In the genomic region with DNA sequence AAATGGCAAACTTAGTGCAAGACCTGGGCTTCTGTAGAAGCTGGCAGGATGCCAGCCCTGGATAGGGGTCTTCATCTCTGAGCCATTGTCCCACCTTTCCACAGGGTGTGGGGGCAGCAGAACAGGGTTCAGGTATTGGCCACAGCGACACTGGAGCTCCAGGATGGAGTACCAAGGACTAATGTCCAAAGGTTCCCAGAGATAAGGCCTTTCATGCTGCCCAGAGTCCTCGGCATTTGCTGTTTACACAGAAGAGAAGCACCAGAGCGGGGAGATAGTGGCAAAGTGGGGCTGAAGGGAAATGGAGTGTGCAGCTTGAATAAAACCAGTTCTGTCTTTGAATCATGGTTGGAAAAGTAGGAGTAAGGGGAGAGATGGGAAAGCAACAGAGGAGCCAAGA, we compare ENCODE assay signal across 28 mouse cellular contexts. TPM values are rescaled to one million over a fixed set of nuclear protein-coding genes. Genes with fewer than 3 reads are reported as not detected.
DNase-seq lines count a peak whose midpoint lies in the region; TF ChIP-seq lines count a peak whose summit lies in the region.
"Had no signal": no experiment of that assay in that cellular context is flagged by ENCODE, and none has a peak within 500 bp of the region (broad histone marks: within the 10 kb centered on the region; RNA-seq: fewer than 3 reads in every experiment).

No protein-coding gene starts in this region.

- peak overlapping the region; percentile 4; the same call in 1 of the 2 replicates for H3K27ac ChIP-seq in kidney, adult 2 months (ENCODE audit: insufficient read depth, low read depth, low read length)
- H3K27ac ChIP-seq: forebrain, embryonic 10.5 days; forebrain, embryonic 13.5 days; hindbrain, embryonic 12.5 days; hindbrain, embryonic 15.5 days had no signal

- H3K4me3 ChIP-seq in kidney, adult 2 months (ENCODE audit: insufficient read depth, low read depth, low read length), result peak overlapping the region; percentile 63; the same call in 1 of the 2 replicates
- H3K4me3 ChIP-seq: forebrain, embryonic 10.5 days; forebrain, embryonic 13.5 days; hindbrain, embryonic 12.5 days; hindbrain, embryonic 15.5 days had no signal

- DNase-seq in kidney, adult 2 months, result no peak
- DNase-seq in kidney, adult 11 months, result no peak
- DNase-seq in thymus, postnatal 4 days, result peak; percentile 32
- DNase-seq in thymus, postnatal 14 days, result no peak
- DNase-seq in yolk sac, embryonic 10.5 days (ENCODE audit: low spot score), result peak; percentile 69
- no peak for DNase-seq in adrenal gland, postnatal 36 days
- DNase-seq: adrenal gland, adult 8-10 months; adrenal gland, postnatal 25 days; cerebellum, adult 18-20 months; cerebellum, adult 9-10 months; cerebellum, postnatal 14 days; gastrocnemius, postnatal 14 days; heart, adult 11 months had no signal

- TF ChIP-seq POLR2A in kidney, adult 2 months (IDR thresholded peaks at IDR 0.05; ENCODE audit: low read depth, low read length), result no peak

- 53% methylated on average over 3 of the region's 3 CpGs for WGBS in kidney, adult 2 months

- H3K27me3 ChIP-seq in kidney, adult 2 months (replicated peaks; ENCODE audit: control insufficient read depth, insufficient read depth, low read length), result no peaks in the 10 kb centered on the region
- H3K27me3 ChIP-seq: hindbrain, embryonic 12.5 days; hindbrain, embryonic 15.5 days had no signal

- peaks cover 12% of the 10 kb centered on the region for H3K4me1 ChIP-seq in kidney, adult 2 months (ENCODE audit: control insufficient read depth, insufficient read depth, low read length)
- H3K4me1 ChIP-seq: forebrain, embryonic 13.5 days; hindbrain, embryonic 12.5 days; hindbrain, embryonic 15.5 days had no signal

- TF ChIP-seq CTCF in kidney, adult 2 months (conservative IDR thresholded peaks at IDR 0.05; ENCODE audit: insufficient read depth, insufficient read length, low read depth, low read length), result no peak

- no peaks in the 10 kb centered on the region for H3K36me3 ChIP-seq in kidney, adult 2 months (ENCODE audit: control insufficient read depth, insufficient read depth, low read length)
- H3K36me3 ChIP-seq: forebrain, embryonic 10.5 days; hindbrain, embryonic 12.5 days; hindbrain, embryonic 15.5 days had no signal

RNA-seq across cellular contexts. Expression of gene Slc6a19, which starts 8.1 kb away (rescaled TPM):
- polyA plus RNA-seq in kidney, adult 2 months (2012; rRNA removed), result 884 and 1,011 TPM in 2 replicates
- under 1 TPM; 0.20 to 0.26 TPM for total RNA-seq in adrenal gland, postnatal 36 days (2021)
- total RNA-seq: heart, adult 8-10 months; heart, postnatal 25 days; hematopoietic stem cell, adult 5-6 weeks had no signal
- polyA plus RNA-seq: heart, embryonic 11.5 days; heart, embryonic 14.5 days; heart, postnatal 0 days had no signal

RNA-seq across cellular contexts. Expression of gene Slc6a18, which starts 18.7 kb away (rescaled TPM):
- polyA plus RNA-seq in kidney, adult 2 months (2012; rRNA removed), result 438 and 863 TPM in 2 replicates
- not detected for total RNA-seq in adrenal gland, postnatal 36 days (2021)
- total RNA-seq: adrenal gland, adult 8-10 months; adrenal gland, postnatal 25 days; ES-E14; heart, adult 8-10 months; heart, postnatal 25 days; hematopoietic stem cell, adult 5-6 weeks had no signal
- polyA plus RNA-seq: activated CD4-positive, CD25-positive, alpha-beta regulatory T cell, adult 4 months; embryonic facial prominence, embryonic 11.5 days; embryonic facial prominence, embryonic 14.5 days; forebrain, embryonic 10.5 days; forebrain, embryonic 13.5 days; forebrain, embryonic 16.5 days; heart, embryonic 11.5 days; heart, embryonic 14.5 days; heart, postnatal 0 days; hindbrain, embryonic 12.5 days; hindbrain, embryonic 15.5 days had no signal

RNA-seq across cellular contexts. Expression of gene Slc12a7, which starts 36.4 kb away (rescaled TPM):
- 104 and 109 TPM in 2 replicates for polyA plus RNA-seq in kidney, adult 2 months (2012; rRNA removed)
- total RNA-seq in adrenal gland, postnatal 36 days (2021), result 10 to 100 TPM; 35.8 to 36.6 TPM

Comparison
In these comparisons a context has a peak if more than half of its experiments do, and no peak if none do; other contexts are left out.
1. DNase-seq: peak in thymus, postnatal 4 days (single experiment) and yolk sac, embryonic 10.5 days (single experiment); none in kidney, adult 2 months (single experiment), kidney, adult 11 months (single experiment), thymus, postnatal 14 days (single experiment) and adrenal gland, postnatal 36 days (0 of 2).